Mouse (Mus musculus) ZHBTc4 (cell line): ENCODE measurements around the gene Tmem183a.

Source experiments
- DNase-seq: peaks from one replicate; pipeline ENCODE4 v3.0.0-alpha.2; 2011; ENCODE audit warnings: low read depth, low spot score

The Tmem183a gene

GRCm38 (mm10) chr1:134361857-134362212 is at the start of gene Tmem183a:
Gene Tmem183a (minus strand): TSS chr1:134361979.
- DNase-seq, result peak; percentile 98

GRCm38 (mm10) chr1:134408080-134408479 is 46.3 kb upstream of the Tmem183a start:
- no peak for DNase-seq

DNA sequence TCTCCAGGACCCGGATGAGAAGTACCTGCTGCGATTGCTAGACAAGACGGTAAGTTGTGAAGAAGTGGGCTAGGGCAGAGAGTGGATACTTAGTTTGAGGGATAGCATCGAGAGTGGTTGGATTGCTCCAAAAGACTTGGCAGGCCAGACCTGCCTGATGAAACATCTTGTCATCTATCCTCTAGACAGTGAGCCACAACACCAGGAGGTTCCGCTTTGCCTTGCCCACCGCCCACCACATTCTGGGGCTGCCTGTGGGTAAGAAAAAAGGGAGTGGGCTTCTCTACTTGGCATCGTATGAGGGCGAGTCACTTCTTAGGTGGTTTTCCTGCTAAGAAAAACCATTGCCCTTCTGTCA is 44.6 kb upstream of the Tmem183a start:
- DNase-seq, result no peak

DNA sequence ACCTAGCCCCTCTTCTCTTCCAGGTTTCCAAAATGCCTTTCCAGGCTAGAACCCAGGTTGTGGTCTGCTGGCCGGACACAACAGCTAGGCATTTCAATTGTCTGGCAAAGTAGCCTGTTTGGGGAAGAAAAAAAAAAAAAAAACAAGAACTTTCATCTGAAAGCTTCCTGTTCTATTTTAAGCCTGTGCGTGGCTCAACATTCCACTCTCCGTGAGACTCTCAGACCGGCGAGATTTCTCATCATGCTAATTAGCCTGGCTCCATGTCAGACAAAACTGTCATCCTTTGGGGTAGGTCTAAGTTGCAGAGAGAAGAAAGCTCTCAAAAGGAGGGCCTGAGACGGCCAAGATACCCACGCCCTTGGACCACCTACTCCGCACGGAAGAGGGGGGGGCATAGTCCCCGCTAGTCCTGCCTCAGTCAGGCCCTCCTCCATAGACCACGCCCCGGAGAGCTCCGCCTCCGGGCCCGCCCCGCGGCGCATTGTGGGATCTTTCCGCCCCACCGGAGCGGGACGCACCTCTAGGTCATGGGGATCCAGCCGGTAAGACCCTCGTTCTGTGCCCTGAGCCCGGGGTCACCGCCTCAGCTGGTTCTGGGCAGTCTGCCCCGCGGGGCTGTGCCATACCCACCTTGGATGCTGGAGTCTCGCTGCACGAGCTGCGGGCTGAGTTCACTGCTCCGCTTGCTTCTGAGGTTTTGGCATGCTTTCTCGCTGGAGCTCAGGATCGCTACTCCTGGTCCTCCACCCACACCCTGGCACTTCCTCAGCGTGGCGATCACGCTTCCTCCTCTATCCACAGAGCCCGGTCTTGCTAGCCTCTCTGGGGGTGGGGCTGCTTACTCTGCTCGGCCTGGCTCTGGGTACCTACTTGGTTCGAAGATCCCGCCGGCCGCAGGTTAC is 44.0 kb upstream of the Tmem183a start, which contains the start of gene Cyb5r1:
TSS of gene Cyb5r1 (plus strand) at position 51 of the 905 bp plus-strand sequence.
- DNase-seq, result peak; percentile 96

DNA sequence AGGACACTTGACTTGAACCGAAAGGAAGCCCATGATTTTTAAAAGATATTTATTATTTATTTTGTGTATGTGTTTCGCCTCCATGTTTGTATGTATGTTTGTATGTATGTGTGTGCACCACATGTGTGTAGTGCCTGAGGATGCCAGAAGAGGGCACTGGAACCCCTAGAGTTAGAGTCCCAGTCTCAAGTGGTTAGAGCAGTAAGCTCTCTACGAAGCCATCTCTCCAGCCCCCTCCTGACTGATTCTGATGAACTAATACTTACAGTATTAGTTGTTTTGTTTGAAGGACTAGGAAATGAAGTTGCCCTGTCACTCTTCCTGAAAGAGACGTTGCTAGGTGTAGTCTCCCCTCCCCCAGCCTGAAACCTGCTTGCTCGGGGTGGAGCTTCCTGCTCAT is 38.0 kb upstream of the Tmem183a start:
- DNase-seq, result peak; percentile 90

- DNase-seq, result no peak
Observed at GRCm38 (mm10) chr1:134398210-134398609, 36.4 kb upstream of the Tmem183a start.

DNA sequence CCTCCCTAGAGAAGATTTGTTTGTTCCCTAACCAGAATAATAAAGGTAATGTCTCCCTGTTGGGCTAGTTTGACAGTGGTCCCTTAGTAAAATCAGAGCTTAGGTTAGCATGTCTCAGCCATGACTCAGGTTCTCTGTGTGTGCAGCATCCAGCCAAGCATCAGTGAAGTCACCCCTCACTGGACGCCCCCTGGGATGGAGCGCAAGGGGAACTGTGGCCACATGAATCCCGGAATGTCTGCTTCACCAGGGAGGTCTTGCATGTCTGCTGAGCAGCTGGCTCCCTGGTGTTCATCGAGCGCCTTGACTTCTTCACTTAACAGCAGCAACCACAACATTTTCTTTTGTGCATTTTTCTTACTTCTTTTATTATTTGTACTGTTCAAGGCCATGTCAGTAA is 32.0 kb upstream of the Tmem183a start:
- DNase-seq, result no peak

DNA sequence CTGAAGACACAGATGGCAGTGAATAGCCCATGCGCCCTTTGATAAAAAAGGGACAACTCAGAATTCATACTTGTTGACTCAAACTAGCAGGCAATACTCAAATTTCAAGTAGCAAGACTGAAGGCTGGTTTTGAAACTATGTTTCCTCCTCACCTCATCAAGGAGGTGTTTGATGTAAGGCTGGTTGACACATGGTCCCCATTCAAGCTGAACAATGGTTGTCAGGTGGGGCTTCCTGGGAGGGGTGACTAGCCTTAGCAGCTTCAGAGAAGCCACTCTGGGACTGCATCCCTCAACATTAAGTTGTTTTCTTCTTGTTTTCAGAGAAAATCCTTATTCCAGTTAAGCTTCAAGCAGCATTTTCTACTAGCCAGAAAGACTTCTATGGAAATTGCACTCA is 23.9 kb upstream of the Tmem183a start, which contains the start of gene 4933406M09Rik:
TSS of gene 4933406M09Rik (plus strand) at position 275 of the 400 bp plus-strand sequence.
- no peak for DNase-seq

DNA sequence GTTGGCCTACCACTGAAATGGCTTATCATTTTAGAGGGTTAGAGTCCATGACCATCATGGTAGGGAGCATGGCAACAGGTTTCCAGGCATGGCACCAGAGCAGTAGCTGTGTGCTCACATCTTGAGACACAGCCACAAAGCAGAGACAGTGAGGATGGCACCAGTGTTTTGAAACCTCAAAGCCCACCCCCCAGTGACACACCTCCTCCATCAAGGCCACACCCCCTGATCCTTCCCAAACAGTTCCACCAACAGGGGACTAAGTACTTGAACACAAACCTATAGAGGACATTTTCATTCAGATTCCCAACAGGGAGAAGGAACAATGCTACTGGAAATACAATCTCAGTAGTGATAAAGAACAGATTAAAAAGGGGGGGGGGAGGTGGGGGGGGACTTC is 23.4 kb upstream of the Tmem183a start:
- DNase-seq, result peak; percentile 70

- peak; percentile 91 for DNase-seq
Observed at GRCm38 (mm10) chr1:134384581-134384980, 22.8 kb upstream of the Tmem183a start.

DNA sequence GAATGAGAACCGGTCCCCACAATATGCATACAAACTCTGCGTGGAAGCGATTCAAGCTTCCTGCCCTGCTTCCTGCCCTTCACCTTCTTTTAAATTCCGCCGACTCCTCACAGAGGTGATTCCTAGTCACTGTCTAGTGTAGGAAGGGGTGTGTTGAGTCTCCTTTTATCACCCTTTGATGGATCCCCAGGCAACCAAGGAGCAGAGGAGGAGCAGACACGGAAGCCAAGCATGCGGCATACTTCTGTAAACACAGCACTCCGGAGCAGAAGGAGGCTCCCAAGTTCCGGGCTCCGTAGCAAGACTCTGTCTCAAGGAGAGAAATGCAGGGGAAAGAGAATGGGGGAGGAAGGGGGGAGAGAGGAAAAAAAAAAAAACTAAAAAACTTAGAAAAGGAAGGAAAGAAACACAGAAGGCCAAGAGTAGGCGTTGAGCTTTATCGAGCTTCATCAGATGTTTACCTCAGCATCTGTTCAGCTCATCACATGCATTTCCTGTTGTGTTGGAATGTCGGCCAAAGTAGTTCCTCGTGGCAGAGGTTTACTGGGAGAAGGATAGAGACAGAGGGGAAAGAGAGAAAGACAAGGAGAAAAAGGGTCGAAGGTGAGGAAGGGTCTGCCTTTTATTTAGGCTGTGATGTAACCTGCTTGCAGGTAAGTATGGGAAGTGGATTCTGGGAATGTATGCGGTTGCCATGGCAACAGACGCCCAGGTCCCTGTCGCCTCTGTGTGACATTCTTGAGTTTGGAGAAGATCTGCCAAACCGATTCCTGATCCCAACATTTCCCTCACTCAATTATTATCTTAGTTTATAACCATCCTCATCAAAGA is 20.2 kb upstream of the Tmem183a start:
- DNase-seq, result peak; percentile 85

GRCm38 (mm10) chr1:134381051-134381450 is 19.3 kb upstream of the Tmem183a start:
- no peak for DNase-seq

DNA sequence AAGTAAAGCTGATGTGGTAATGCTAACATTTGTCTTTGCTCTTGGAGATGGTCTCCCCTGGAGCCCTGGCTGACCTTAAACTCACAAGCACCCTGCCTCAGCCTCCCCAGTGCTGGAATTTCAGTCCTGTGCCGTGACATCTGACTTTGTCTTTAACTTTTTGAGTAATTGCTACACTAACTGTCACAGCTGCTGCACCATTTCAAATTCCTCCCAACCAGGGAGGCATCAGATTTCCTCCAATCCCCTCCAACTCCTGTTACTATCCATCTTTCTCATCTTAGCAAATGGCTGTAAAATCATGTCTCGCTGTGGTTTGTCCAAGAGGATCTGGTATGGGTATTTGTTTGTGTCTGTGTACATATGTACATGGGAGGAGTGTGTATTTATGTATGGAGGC is 12.3 kb upstream of the Tmem183a start:
- DNase-seq, result no peak

GRCm38 (mm10) chr1:134368777-134369337 is 7.1 kb upstream of the Tmem183a start:
- peak; percentile 74 for DNase-seq

DNA sequence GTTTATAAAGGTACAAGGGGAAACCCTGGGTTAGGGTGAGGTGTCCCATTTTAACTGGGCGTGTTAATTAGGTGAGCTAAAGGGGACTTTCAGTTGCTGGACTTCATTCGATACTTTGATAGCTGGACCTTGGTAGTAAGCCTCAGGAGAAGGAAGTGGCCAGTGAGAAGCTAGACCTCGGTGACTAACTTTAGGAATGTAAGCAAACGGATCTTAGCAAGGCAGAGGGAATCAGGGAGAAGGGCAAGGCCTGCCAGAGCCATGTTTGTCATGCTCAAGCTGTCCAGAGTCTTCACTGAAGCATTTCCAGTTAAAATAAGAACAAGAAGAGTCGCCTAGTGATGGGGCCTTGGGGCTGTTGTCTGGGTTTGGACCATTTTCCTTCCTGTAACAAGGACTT is 3.7 kb upstream of the Tmem183a start:
- DNase-seq, result no peak

DNA sequence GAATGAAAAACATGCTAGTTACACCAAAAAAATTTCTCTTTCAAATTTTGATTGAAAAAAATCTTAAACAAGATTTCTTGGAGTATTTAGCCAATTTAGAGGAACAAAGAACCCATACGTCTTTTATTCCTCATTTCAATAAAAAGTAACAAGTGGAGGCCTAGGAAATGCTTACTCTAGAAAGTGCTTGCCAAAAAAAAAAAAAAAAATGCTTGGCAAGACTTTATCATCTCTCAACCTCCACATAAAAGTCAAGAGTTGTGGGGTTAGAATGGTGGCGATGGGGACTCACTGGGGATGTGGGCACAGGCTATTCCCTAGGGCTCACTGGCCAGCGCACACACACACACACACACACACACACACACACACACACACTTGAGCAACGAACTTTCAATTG is 1.4 kb upstream of the Tmem183a start:
- DNase-seq, result no peak

DNA sequence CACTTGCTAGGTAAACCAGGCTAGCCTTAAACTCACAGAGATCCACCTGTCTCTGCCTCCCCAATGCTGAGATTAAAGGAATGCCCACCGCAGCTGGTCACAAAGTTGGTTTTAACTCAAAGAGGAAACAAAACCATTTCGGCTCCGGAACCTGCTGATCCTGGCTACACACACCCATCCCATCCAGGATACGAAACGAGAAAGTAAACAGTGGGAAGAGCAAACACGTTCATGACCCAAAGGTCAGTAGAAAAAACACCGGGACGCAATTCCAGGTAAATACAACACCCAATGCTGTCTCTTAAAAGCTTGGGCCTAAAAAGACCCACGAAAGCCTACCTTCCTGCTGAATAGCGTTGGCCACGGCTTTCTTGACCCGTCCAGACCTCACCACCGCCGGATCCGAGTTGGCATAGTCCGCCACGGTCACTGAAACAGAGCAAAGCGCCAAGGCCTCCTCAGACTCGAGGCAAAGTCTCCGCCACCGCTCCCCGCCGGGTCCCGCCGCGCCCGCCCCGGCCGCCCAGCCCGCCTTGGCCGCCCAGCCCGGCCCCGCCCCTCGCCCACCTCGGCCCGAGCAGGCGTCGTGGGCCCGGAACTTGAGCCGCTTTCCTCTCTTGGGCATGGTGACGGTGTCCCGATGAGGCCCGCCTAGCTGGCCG is 453 bp downstream of the Tmem183a start:
- peak; percentile 21 for DNase-seq

DNA sequence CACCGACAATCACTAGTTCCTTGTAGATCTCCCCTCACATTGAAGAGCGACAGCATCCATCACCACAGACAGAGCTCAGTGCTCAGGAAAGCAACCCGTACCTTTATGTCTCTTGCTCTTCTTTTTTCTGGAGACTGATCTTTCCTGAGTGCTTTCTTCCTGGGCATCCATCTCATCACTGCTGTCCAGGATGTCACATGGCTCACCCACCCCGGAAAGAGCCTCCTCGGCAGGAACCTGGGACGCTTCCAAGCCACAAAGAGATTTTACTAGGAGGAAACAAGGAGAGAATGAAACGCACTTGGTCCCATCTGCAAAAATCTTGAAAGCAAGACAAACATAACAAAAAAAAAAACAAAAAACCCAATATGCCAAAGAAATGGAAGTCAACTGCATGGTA is 1.1 kb downstream of the Tmem183a start:
- DNase-seq, result peak; percentile 37

DNA sequence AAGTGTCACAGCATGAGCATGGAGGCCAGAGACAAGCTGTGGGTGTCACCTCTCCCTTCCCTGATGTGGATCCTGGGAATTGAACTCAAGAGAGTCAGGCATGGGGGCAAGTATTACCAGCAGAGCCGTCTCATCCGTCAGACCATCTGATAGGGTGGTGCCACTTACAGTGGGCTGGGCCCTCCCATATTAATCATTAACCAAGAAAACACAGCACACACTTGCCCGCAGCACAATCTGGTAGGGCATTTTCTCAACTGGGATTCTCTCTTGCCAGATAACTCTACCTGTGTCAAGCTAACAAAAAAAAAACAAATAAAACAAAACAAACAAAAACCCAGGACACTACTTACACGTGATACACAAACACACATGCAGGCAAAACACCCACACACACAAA is 4.3 kb downstream of the Tmem183a start:
- no peak for DNase-seq

DNA sequence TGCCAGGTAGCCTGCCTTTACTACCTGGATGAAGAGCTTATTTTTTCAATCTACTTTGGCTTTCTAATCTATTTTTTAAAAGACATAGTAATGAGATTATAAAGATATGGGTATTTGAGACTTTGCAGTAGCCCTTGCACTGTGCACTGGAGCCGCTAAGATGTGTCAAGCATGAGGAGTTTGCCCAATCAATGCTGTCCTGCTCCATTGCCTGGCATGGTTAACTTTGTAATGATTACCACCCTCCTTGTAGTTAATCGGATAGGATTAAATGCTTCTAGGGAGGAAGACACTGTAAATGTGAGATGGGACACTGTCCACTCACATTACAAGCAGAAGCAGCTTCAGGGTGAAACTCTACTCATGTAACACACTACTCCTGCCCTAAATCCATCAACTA is 8.5 kb downstream of the Tmem183a start:
- no peak for DNase-seq

DNA sequence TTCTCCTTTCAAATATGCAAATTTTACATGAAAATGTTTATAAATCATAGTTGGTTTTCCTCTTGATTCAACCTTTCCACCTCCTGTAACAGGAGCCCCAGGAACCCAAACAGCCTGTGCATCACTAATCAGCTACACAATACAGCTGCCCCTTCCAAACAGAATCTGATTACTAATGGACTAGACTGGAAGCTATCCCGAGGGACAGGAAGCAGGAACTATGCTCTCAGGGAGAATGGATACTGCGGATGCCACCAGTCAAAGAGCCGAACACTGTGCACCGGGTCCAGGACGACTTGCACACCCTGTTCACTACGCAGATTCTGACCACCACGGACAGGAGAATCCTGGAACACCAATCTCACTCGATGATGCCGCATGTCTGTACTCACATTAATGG is 14.0 kb downstream of the Tmem183a start:
- DNase-seq, result no peak

DNA sequence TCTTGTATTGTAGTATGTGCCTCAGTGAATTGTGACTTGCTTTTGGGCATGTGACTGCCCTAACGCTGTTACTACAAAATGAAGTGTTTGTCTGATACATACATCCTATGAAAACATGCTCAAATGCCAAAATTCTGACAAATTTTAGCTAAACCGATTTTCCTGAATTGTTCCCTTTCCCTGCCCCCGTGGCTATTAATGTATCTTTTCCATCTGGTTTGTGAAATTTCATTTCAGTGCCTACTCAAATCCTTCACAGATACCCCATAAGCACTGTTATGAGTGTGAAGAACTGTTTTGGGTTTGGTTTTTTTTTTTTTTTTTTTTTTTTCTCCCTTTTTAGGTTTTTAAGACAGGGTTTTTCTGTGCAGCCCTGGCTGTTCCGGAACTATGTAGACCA is 16.7 kb downstream of the Tmem183a start:
- no peak for DNase-seq
